Mouse (Mus musculus) hindbrain, postnatal 0 days (tissue): Measurements from ENCODE around the gene Inpp5a. TPM values are rescaled to one million over a fixed set of nuclear protein-coding genes. Genes with fewer than 3 reads are reported as not detected.
A peak's percentile ranks its signal among the peaks of the same experiment; 100 is the strongest.

Experiments
- ATAC-seq: fragments of 200-750 bp; cut with Nextera tagmentation; 2 replicates; pipeline ENCODE4 v1.8.0; 2017; ENCODE audit warnings: mild to moderate bottlenecking, moderate TSS enrichment, moderate library complexity
- DNase-seq: peaks from one replicate; pipeline ENCODE4 v3.0.0-alpha.2; 2015; ENCODE audit warnings: low spot score
- H3K27ac ChIP-seq: fragments of 300-500 bp; sonication (generic); 2 replicates; pipeline ENCODE4 v1.5.1; 2014; ENCODE audit warnings: mild to moderate bottlenecking
- H3K27me3 ChIP-seq: fragments of 300-500 bp; sonication (generic); 2 replicates; pipeline ENCODE4 v1.6.1; 2014; ENCODE audit warnings: low read length, mixed read lengths; ENCODE audit not compliant: insufficient read depth
- H3K36me3 ChIP-seq: fragments of 300-500 bp; sonication (generic); 2 replicates; pipeline ENCODE4 v1.6.1; 2014; ENCODE audit warnings: low read length, mixed read lengths; ENCODE audit not compliant: insufficient read depth
- H3K4me1 ChIP-seq: fragments of 300-500 bp; sonication (generic); 2 replicates; pipeline ENCODE4 v1.6.1; 2014; ENCODE audit warnings: antibody characterized with exemption, low read length, mixed read lengths; ENCODE audit not compliant: insufficient read depth
- H3K4me2 ChIP-seq: fragments of 300-500 bp; sonication (generic); 2 replicates; pipeline ENCODE4 v1.6.1; 2014; ENCODE audit warnings: low read depth, mild to moderate bottlenecking, low read length, moderate library complexity, mixed read lengths
- H3K4me3 ChIP-seq: fragments of 300-500 bp; sonication (generic); 2 replicates; pipeline ENCODE4 v1.5.1; 2014; ENCODE audit warnings: low read length
- H3K9ac ChIP-seq: fragments of 300-500 bp; sonication (generic); replicated peaks from 2 replicates; pipeline ENCODE4 v1.6.1; 2014; ENCODE audit warnings: mild to moderate bottlenecking, low read length, moderate library complexity, mixed read lengths
- H3K9me3 ChIP-seq: fragments of 300-500 bp; sonication (generic); 2 replicates; pipeline ENCODE4 v1.6.1; 2016; ENCODE audit warnings: low read length, mixed read lengths
- CTCF ChIP-seq: IDR thresholded peaks from 2 replicates; pipeline ENCODE4 v1.5.1; 2016; ENCODE audit warnings: antibody characterized with exemption, control low read depth, low read depth
- WGBS: fragments of 180-500 bp; shearing (Covaris S2); extraction: QIAGEN DNeasy Blood & Tissue Kit; methylation state at CpG from one replicate; pipeline ENCODE4 v1.1.7; 2014; 5-methylcytosine and 5-hydroxymethylcytosine counted together
- polyA plus RNA-seq: library from polyadenylated mRNA; unstranded; fragments of >200 nt; fragmentation: Nextera tagmentation; extraction: Ambion mirVana; gene quantifications from 2 replicates; pipeline ENCODE4 v1.2.1, GENCODE M21; 2015
- total RNA-seq: library from RNA; depleted of rRNA; stranded (reverse); fragments of >200 nt; gene quantifications from 2 replicates; pipeline ENCODE4 v1.2.3, GENCODE M21; 2014

The Inpp5a gene
- total and polyA plus RNA-seq, 2 experiments from 2014 or later = 16.6 to 23.6 TPM

DNA sequence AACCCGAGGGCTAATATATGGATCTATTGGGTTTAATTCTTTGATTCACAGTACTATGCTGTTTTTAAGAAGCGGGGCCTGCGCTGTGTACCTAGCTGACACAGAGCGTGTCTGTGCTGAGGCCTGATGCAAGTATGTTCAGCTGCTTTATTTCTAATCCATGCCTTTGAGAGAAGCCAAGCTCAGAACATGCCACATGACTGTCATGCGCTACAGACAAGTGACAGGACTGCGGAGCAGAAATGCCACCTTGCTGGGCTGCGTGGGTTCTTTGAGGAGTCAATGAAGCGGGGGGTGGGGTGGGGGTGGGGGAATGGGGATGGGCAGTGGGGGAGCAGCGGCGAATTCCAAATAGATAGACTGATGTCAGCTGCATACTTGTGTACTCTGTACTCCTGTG, 73.2 kb downstream of the Inpp5a start:
- ATAC-seq (no peak), DNase-seq (no peak)
- H3K36me3 ChIP-seq = no peaks in the 10 kb centered on the region
- H3K9me3 ChIP-seq = no peaks in the 10 kb centered on the region
- no peak overlapping the region for H3K4me3 ChIP-seq
- no peaks in the 10 kb centered on the region for H3K27me3 ChIP-seq
- no peak overlapping the region for H3K4me2 ChIP-seq
- 72% methylated on average over 10 of the region's 10 CpGs for WGBS
- H3K27ac ChIP-seq = no peak overlapping the region
- H3K4me1 ChIP-seq = no peaks in the 10 kb centered on the region
- no peak overlapping the region for H3K9ac ChIP-seq
- no peak for TF ChIP-seq CTCF

DNA sequence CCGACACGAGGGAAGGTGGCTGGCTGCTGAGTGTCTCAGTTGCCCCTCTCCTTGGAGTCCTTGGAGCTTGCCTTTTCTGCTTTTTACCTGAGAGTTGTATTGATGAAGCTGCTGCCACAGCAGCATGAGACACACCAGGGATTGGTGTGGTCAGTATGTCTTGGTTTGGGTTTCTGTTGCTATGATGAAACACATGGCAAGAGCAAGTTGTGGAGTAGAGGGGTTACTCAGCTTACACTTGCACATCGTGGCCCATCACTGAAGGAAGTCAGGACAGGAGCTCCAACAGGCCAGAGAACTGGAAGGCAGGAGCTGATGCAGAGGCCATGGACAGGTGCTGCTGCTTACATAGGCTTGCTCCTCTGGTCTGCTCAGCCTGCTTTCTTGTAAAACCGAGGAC, 76.6 kb downstream of the Inpp5a start:
- Histone ChIP-seq H3K9me3 (no peaks in the 10 kb centered on the region), H3K27ac (no peak overlapping the region), H3K4me1 (peaks cover 22% of the 10 kb centered on the region), H3K36me3 (no peaks in the 10 kb centered on the region), H3K27me3 (no peaks in the 10 kb centered on the region), H3K9ac (no peak overlapping the region), H3K4me2 (no peak overlapping the region), H3K4me3 (no peak overlapping the region)
- TF ChIP-seq CTCF = no peak
- DNase-seq (no peak), ATAC-seq (no peak)
- 93% methylated on average over 4 of the region's 4 CpGs for WGBS

DNA sequence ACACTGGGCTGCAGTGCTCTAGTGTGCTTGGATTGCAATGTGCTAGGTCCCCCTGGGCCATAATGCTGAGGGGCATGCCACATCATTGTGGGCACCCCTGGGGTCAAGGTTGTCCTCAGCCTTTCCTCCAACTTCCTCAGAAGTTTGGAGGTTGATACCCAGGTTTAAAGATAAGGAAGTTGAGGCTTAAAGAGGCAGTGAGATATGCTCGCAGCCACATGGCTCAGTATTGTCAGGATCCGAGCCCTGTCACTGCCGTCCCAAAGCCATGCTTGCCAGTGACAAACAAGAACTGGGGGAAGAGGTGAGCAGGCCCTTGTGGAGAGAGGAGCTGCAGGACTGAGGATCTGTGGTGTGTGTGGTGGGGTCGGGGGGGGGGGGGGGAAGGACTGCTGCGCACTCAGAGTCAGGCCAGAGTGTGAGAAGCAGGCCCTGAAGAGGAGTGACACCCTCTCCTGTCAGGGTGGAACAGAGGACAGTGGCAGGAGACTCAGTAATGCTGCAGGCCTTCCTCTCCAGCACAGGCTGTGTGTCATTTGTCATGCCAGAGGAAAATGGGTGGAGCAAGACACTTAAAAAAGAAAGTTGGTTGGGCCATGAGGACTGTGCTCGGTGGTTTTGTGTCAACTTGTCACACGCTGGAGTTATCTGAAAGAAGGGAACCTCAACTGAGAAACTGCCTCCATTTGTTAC, 77.7 kb downstream of the Inpp5a start:
- no peaks in the 10 kb centered on the region for H3K36me3 ChIP-seq
- DNase-seq (no peak), ATAC-seq (no peak)
- no peak for TF ChIP-seq CTCF
- H3K27me3 ChIP-seq = no peaks in the 10 kb centered on the region
- H3K4me1 ChIP-seq = peaks cover 22% of the 10 kb centered on the region
- no peak overlapping the region for H3K27ac ChIP-seq
- no peak overlapping the region for H3K9ac ChIP-seq
- no peak overlapping the region for H3K4me3 ChIP-seq
- no peak overlapping the region for H3K4me2 ChIP-seq
- 59% methylated on average over 5 of the region's 7 CpGs for WGBS
- H3K9me3 ChIP-seq = no peaks in the 10 kb centered on the region

DNA sequence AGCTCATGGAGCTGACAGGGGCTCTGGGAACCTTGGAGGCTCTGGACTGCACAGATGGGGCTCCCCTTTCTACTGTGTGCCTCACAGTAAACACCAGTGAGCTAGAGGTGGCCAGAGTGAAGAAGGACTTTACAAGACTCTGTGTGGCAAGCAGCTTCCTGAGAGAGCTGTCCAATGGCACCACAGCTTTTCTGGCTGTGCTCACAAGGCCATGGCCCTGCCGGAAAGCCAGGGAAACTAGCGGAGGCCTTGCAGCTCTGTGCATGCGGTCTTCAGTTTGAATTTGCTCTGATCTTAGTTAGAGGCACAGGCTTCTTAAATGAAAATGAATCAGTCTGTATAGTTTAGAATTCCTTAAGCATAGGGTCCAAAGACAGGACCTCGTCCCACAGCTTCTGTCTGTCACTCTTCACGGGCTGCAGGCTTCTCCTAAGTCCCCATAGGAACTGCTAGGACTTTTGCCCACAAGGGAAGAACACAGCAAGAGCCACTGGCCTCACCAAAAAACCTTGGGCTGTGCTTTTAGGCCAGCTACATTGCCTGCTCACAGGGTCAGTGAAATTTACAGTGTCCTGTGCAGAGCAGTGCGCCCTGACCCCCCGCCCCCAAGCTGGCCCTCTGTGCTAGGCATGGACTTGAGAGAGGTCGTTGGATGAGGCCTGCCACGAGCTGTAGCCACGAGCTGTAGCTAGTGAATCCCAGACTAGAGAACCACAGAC, 78.4 kb downstream of the Inpp5a start:
- H3K27ac ChIP-seq = peak overlapping the region; percentile 29; the same call in 1 of the 2 replicates
- no peak overlapping the region for H3K4me2 ChIP-seq
- no peak for TF ChIP-seq CTCF
- no peaks in the 10 kb centered on the region for H3K36me3 ChIP-seq
- H3K4me3 ChIP-seq = no peak overlapping the region
- no peak overlapping the region for H3K9ac ChIP-seq
- H3K27me3 ChIP-seq = no peaks in the 10 kb centered on the region
- no peaks in the 10 kb centered on the region for H3K9me3 ChIP-seq
- ATAC-seq (no peak), DNase-seq (no peak)
- peaks cover 22% of the 10 kb centered on the region for H3K4me1 ChIP-seq
- 79% methylated on average over 10 of the region's 10 CpGs for WGBS

DNA sequence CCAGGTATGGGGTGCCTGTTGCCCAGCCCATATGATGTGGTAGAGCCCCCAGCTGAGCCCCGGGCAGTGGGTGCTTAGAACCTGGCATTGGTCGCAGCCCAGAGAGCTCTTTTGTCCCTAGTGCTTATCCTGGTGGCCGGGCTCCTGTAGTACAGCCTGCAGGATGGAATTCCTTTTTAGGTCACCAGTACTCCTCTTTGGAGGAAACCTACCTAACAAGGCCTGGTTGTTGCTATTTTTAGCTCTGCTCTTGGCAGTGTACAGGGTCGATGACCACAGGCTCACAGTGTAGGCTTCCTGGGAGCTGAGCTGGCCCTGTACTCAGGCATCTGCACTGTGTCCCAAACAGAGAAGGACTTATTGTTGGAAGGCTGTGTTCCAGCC, 79.0 kb downstream of the Inpp5a start:
- peak; percentile 46 for ATAC-seq
- DNase-seq = peak; percentile 30
- Histone ChIP-seq H3K36me3 (no peaks in the 10 kb centered on the region), H3K9ac (no peak overlapping the region), H3K27ac (peak overlapping the region; percentile 29; the same call in 1 of the 2 replicates), H3K9me3 (no peaks in the 10 kb centered on the region), H3K4me3 (no peak overlapping the region), H3K27me3 (no peaks in the 10 kb centered on the region), H3K4me2 (no peak overlapping the region), H3K4me1 (peaks cover 22% of the 10 kb centered on the region)
- 73% methylated on average over 4 of the region's 4 CpGs for WGBS
- TF ChIP-seq CTCF = peak; percentile 40

DNA sequence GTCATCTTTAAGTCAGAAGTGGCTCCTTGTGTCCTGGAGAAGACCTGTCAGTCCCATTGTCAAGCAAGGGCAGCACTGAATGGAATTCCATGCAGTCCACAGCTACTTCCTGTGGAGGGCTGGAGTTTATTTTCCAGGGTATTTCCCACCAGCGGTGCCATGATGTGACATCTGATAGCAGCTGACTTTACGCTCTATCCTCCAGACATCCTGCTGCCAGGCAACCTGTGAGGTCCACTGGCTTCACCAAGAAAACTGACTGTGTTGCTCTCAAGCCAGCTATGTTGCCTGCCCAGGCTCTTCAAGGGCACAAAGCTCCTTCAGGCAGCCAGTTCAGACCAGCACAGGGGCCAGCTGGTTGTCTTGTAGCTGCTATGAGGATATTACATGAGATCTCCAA, 79.5 kb downstream of the Inpp5a start:
- Histone ChIP-seq H3K4me1 (peaks cover 22% of the 10 kb centered on the region), H3K4me3 (no peak overlapping the region), H3K9me3 (no peaks in the 10 kb centered on the region), H3K4me2 (no peak overlapping the region), H3K36me3 (no peaks in the 10 kb centered on the region), H3K27me3 (no peaks in the 10 kb centered on the region), H3K9ac (no peak overlapping the region), H3K27ac (peak overlapping the region; percentile 29; the same call in 1 of the 2 replicates)
- 35% methylated on average over 2 of the region's 2 CpGs for WGBS
- DNase-seq (peak; percentile 53), ATAC-seq (peak; percentile 36; the same call in 1 of the 2 replicates)
- no peak for TF ChIP-seq CTCF

DNA sequence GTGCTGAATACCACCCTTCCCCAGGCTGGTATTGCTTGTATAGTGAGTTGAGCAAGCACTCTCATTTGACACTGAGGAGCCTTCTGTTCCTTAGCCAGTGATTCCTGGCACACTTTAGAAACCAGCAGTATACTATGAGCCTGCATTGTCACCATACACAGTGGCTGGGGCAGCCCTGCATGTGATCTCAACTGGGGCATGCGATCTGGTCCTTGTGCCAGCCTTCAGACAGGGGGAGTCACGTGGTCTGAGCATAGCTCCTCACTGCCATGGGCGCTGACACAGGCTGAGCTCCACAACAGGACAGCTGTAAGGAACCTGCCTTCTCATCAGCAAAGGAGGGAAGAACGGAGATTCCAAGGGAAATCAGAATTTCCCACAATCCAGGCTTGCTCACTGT, 80.5 kb downstream of the Inpp5a start:
- 53% methylated on average over 4 of the region's 4 CpGs for WGBS
- ATAC-seq = peak; percentile 54

More for the DNA sequence above, 80.5 kb downstream of the Inpp5a start:
- TF ChIP-seq CTCF = 0 out of 2 replicates have a peak, but pooled peaks have one; percentile 1
- H3K9me3 ChIP-seq = no peaks in the 10 kb centered on the region
- no peak overlapping the region for H3K4me3 ChIP-seq
- no peak overlapping the region for H3K27ac ChIP-seq
- no peak overlapping the region for H3K9ac ChIP-seq
- no peaks in the 10 kb centered on the region for H3K27me3 ChIP-seq
- H3K4me1 ChIP-seq = peaks cover 22% of the 10 kb centered on the region
- H3K4me2 ChIP-seq = no peak overlapping the region
- no peaks in the 10 kb centered on the region for H3K36me3 ChIP-seq
- DNase-seq = peak; percentile 42
